Mouse (Mus musculus) small intestine, adult 2 months (tissue): ENCODE measurements around the gene Ltb.

Experiments
- CTCF ChIP-seq: fragments of 200-500 bp; IDR thresholded peaks from 2 replicates; pipeline ENCODE4 v1.5.1; 2012; ENCODE audit warnings: low read depth, mild to moderate bottlenecking, control low read depth, inconsistent platforms, low read length, moderate library complexity, mixed read lengths; ENCODE audit not compliant: insufficient replicate concordance, insufficient read length; ENCODE audit errors: extremely low read depth
- POLR2A ChIP-seq: fragments of 200-500 bp; IDR thresholded peaks from 2 replicates; pipeline ENCODE4 v1.6.1; 2012; ENCODE audit warnings: low read depth, mild to moderate bottlenecking, control low read depth, inconsistent platforms, low read length, moderate library complexity

GRCm38 (mm10) chr17:35154616-35155015 lies 39.6 kb upstream of the Ltb start:
- TF ChIP-seq POLR2A, result no peak
- no peak for TF ChIP-seq CTCF
